Mouse (Mus musculus) lung, embryonic 14.5 days (tissue): ENCODE measurements around the gene Chrng. TPM values are rescaled to one million over a fixed set of nuclear protein-coding genes. Genes with fewer than 3 reads are reported as not detected.
A peak's percentile ranks its signal among the peaks of the same experiment; 100 is the strongest.

ENCODE experiments used
- ATAC-seq: fragments of 200-750 bp; cut with Nextera tagmentation; 2 replicates; pipeline ENCODE4 v1.8.0; 2017; ENCODE audit warnings: mild to moderate bottlenecking, moderate TSS enrichment, moderate library complexity; ENCODE audit not compliant: insufficient read depth
- DNase-seq: peaks from one replicate; pipeline ENCODE4 v3.0.0-alpha.2; 2015
- H3K27ac ChIP-seq: fragments of 300-500 bp; sonication (generic); 2 replicates; pipeline ENCODE4 v1.5.1; 2014; ENCODE audit warnings: low read depth, mild to moderate bottlenecking, moderate library complexity
- H3K27me3 ChIP-seq: fragments of 300-500 bp; sonication (generic); 2 replicates; pipeline ENCODE4 v1.6.1; 2014; ENCODE audit warnings: low read length, control low read depth; ENCODE audit not compliant: insufficient read depth
- H3K36me3 ChIP-seq: fragments of 300-500 bp; sonication (generic); 2 replicates; pipeline ENCODE4 v1.6.1; 2014; ENCODE audit warnings: control low read depth; ENCODE audit not compliant: insufficient read depth
- H3K4me1 ChIP-seq: fragments of 300-500 bp; sonication (generic); 2 replicates; pipeline ENCODE4 v1.6.1; 2014; ENCODE audit warnings: antibody characterized with exemption, control low read depth; ENCODE audit not compliant: insufficient read depth
- H3K4me2 ChIP-seq: fragments of 300-500 bp; sonication (generic); 2 replicates; pipeline ENCODE4 v1.6.1; 2014; ENCODE audit warnings: mild to moderate bottlenecking
- H3K4me3 ChIP-seq: fragments of 300-500 bp; sonication (generic); 2 replicates; pipeline ENCODE4 v1.5.1; 2014; ENCODE audit warnings: low read depth, low read length
- H3K9ac ChIP-seq: fragments of 300-500 bp; sonication (generic); 2 replicates; pipeline ENCODE4 v1.6.1; 2014
- H3K9me3 ChIP-seq: fragments of 300-500 bp; sonication (generic); 2 replicates; pipeline ENCODE4 v1.6.1; 2016; ENCODE audit warnings: low read depth, low read length, control low read depth
- CTCF ChIP-seq: IDR thresholded peaks from 2 replicates; pipeline ENCODE4 v1.5.1; 2016; ENCODE audit warnings: antibody characterized with exemption, low read depth
- WGBS: fragments of 180-500 bp; shearing (Covaris S2); extraction: QIAGEN DNeasy Blood & Tissue Kit; methylation state at CpG from one replicate; pipeline ENCODE4 v1.1.7; 2014; 5-methylcytosine and 5-hydroxymethylcytosine counted together
- polyA plus RNA-seq: library from polyadenylated mRNA; unstranded; fragments of >200 nt; fragmentation: Nextera tagmentation; extraction: Ambion mirVana; gene quantifications from 2 replicates; pipeline ENCODE4 v1.2.1, GENCODE M21; 2014

Chrng gene
- polyA plus RNA-seq, 1 experiment from 2014 or later, result not detected

DNA sequence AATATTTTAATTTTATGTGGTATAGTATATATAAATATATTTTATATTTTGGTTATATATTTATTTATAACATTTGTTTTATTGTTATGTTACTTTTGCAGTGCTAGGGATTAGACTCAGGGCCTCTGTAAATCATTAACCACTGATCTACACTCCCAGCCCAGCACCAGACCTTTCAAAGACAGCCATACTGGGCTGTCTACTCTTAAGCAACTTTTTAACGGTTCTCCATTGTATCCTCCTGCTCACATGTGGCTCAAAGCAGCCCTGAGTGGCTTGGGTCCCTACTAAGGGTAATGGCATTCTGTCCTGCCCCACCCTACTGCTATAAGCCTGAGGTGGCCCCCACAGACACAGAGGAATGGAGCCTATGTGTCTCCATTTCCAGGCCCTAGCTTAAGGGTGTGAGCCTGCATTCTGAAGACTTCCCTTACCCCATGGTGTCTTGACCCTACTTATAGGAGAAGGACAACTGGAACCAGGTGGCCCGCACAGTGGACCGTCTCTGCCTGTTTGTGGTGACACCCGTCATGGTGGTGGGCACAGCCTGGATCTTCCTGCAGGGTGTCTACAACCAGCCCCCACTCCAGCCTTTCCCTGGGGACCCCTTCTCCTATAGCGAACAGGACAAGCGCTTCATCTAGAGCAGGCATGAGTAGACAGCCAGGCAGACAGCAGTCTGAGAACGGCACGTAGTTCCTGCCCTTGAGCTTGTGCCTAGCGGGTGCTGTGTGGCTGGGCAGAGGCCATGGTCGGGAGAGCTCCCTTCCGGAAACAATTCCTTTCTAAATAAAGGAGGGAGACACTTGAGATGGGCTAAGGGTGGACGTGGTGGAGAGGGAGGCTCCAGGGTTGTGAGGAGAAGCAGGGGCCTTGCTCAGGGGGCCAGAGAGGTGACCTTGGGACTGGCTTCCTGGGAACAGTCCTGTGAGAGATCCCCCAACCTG is 6.1 kb upstream of the Chrng start:
- no peaks in the 10 kb centered on the region for H3K4me1 ChIP-seq
- no peak overlapping the region for H3K4me3 ChIP-seq
- H3K9me3 ChIP-seq, result no peaks in the 10 kb centered on the region
- H3K27ac ChIP-seq, result no peak overlapping the region
- no peak overlapping the region for H3K4me2 ChIP-seq
- TF ChIP-seq CTCF, result no peak
- no peak for DNase-seq
- no peak overlapping the region for H3K9ac ChIP-seq
- H3K36me3 ChIP-seq, result no peaks in the 10 kb centered on the region
- WGBS, result 62% methylated on average over 12 of the region's 12 CpGs
- no peak for ATAC-seq
- no peaks in the 10 kb centered on the region for H3K27me3 ChIP-seq

DNA sequence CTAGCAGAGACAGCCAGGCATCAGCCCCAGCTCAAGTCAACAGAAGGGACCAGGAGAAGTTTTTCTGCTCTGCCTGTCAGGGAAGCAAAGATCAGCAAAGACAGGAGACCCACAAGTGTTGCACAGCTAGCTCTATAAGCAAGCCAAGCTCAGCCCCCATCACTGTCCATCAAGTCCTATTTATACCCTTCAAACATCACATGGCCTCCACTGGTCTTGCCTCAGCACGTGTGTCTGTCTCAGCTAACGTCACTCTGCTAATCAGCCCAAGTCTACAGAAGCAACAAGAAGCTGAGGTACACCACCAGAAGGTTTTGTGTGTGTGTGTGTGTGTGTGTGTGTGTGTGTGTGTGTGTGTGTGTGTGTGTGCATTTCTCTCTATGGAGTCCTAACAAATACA is 3.6 kb upstream of the Chrng start:
- Histone ChIP-seq H3K9me3 (no peaks in the 10 kb centered on the region), H3K4me3 (no peak overlapping the region), H3K36me3 (no peaks in the 10 kb centered on the region), H3K4me2 (no peak overlapping the region), H3K4me1 (no peaks in the 10 kb centered on the region), H3K27ac (no peak overlapping the region), H3K9ac (no peak overlapping the region), H3K27me3 (0 out of 2 replicates have a peak, but pooled peaks cover 1% of the 10 kb centered on the region)
- no peak for TF ChIP-seq CTCF
- DNase-seq (no peak), ATAC-seq (no peak)
- WGBS, result 36% methylated on average over 2 of the region's 2 CpGs

DNA sequence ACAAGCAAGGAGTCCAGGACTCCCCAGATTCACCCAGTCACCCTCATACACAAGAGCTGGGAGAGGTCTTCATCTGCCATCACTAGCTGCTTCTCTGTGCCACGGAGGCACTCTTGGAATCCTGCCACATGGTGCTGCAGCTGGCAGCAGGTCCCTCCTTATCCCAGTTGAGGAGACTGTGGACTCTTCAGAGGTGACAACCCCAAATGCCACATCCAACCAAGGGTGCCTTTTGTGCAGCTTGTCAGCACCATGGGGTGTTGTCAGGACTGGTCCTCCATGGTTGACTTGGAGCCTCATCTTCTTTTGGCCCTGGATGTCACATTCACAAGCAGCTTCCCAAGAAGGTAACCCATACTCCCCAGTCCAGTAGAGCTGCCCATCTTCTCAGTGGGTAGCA is 2.6 kb upstream of the Chrng start:
- Histone ChIP-seq H3K27ac (no peak overlapping the region), H3K4me1 (no peaks in the 10 kb centered on the region), H3K9me3 (no peaks in the 10 kb centered on the region), H3K27me3 (peaks cover 10% of the 10 kb centered on the region; the same call in 1 of the 2 replicates), H3K9ac (no peak overlapping the region), H3K4me2 (no peak overlapping the region), H3K4me3 (no peak overlapping the region), H3K36me3 (no peaks in the 10 kb centered on the region)
- no peak for TF ChIP-seq CTCF
- DNase-seq, result no peak
- ATAC-seq, result no peak
- 20% methylated on average over 1 of the region's 1 CpGs for WGBS

DNA sequence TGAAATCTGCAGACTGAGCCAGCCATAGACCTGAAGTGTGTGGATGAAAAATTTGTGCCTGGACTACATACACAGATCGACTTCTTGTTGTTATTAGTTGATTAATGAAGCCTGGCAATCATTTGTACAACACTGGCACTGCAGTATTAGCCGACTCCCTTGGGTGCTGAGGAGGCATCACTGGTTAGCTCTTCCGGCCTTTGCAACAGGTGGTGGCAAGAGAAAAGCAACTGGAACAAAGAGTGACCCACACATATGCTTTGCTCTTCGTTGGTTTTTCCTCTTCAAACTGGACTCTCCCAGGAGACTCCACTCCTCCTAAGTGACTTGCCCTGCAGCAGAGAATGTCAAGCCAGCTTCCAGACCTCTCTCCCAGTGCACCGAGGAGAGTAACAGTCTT is 678 bp upstream of the Chrng start:
- TF ChIP-seq CTCF, result no peak

DNA sequence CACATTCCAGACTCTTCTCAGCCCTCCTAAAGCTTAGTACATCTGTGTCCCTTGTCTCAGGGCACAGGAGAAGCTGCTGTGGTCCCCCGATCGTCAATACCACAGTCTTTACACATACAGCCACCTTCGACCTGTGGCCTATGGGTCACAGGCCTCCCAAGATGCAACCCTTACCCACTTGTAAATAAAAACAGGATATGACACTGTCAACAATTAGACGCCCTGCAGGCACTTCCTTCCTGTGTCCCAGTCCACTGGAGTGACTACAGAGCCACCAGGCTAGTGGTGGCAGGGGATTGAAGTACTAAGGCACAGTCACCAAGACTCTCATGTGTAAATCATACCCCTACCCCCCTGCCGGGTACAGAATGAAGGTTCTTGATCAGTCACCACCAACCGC is 581 bp downstream of the Chrng start:
- 37% methylated on average over 6 of the region's 6 CpGs for WGBS
- no peaks in the 10 kb centered on the region for H3K9me3 ChIP-seq
- no peak overlapping the region for H3K4me3 ChIP-seq
- DNase-seq (peak; percentile 12), ATAC-seq (peak; percentile 40; the same call in 1 of the 2 replicates)
- H3K36me3 ChIP-seq, result no peaks in the 10 kb centered on the region
- no peak for TF ChIP-seq CTCF
- peaks cover 20% of the 10 kb centered on the region for H3K27me3 ChIP-seq
- no peak overlapping the region for H3K4me2 ChIP-seq
- H3K4me1 ChIP-seq, result no peaks in the 10 kb centered on the region
- no peak overlapping the region for H3K27ac ChIP-seq
- H3K9ac ChIP-seq, result no peak overlapping the region

More for the DNA sequence above, 678 bp upstream of the Chrng start:
- no peak overlapping the region for H3K27ac ChIP-seq
- peaks cover 20% of the 10 kb centered on the region for H3K27me3 ChIP-seq
- no peaks in the 10 kb centered on the region for H3K4me1 ChIP-seq
- H3K4me2 ChIP-seq, result no peak overlapping the region
- H3K4me3 ChIP-seq, result no peak overlapping the region
- H3K36me3 ChIP-seq, result no peaks in the 10 kb centered on the region
- no peak for DNase-seq
- WGBS, result 77% methylated on average over 5 of the region's 5 CpGs
- no peak overlapping the region for H3K9ac ChIP-seq
- no peak for ATAC-seq
- no peaks in the 10 kb centered on the region for H3K9me3 ChIP-seq

DNA sequence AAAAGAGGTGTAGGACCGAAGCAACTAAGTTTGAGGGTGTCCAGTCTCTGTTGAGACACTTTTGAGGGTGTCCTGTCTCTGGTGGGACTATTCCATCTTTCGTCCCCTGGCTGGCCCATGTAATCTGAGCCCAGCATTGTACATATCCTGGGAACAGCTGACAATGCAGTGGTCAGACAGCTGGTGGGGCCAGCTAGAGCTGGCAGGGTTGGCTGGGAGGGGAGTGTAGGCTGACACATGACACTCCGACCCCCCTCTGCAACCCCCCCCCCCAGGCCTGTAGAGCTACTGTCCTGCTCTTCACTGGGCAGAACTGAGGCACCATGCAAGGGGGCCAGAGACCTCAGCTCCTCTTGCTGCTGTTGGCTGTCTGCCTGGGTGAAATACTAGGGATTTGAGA is 1.0 kb downstream of the Chrng start:
- Histone ChIP-seq H3K27ac (no peak overlapping the region), H3K4me1 (no peaks in the 10 kb centered on the region), H3K27me3 (peaks cover 20% of the 10 kb centered on the region), H3K9me3 (no peaks in the 10 kb centered on the region), H3K4me2 (no peak overlapping the region), H3K36me3 (no peaks in the 10 kb centered on the region), H3K4me3 (no peak overlapping the region), H3K9ac (no peak overlapping the region)
- DNase-seq (peak; percentile 45), ATAC-seq (peak; percentile 74)
- 24% methylated on average over 3 of the region's 3 CpGs for whole genome bisulfite sequencing
- TF ChIP-seq CTCF, result no peak

DNA sequence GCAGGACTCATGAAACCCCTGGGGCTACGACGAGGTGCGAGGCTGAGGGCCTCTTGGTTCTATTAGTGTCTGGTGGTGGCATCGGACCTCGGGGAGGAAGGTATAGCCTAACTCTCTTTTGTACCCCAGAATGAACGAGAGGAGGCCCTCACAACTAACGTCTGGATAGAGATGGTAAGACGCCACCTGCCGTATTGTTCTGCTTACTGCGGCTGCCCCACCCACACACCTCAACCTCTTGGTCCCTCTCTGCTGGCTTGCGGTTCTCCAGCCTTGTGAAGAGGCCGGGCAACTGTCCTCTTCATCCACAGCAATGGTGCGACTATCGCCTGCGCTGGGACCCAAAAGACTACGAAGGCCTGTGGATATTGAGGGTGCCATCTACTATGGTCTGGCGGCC is 1.9 kb downstream of the Chrng start:
- Histone ChIP-seq H3K9ac (no peak overlapping the region), H3K36me3 (no peaks in the 10 kb centered on the region), H3K27me3 (peaks cover 20% of the 10 kb centered on the region), H3K4me2 (no peak overlapping the region), H3K27ac (no peak overlapping the region), H3K4me3 (no peak overlapping the region), H3K9me3 (no peaks in the 10 kb centered on the region), H3K4me1 (no peaks in the 10 kb centered on the region)
- ATAC-seq (no peak), DNase-seq (no peak)
- TF ChIP-seq CTCF, result 0 out of 2 replicates have a peak, but pooled peaks have one; percentile 20
- WGBS, result 20% methylated on average over 17 of the region's 17 CpGs
